9 mouse cellular contexts compared by ENCODE assay signal in the genomic region with DNA sequence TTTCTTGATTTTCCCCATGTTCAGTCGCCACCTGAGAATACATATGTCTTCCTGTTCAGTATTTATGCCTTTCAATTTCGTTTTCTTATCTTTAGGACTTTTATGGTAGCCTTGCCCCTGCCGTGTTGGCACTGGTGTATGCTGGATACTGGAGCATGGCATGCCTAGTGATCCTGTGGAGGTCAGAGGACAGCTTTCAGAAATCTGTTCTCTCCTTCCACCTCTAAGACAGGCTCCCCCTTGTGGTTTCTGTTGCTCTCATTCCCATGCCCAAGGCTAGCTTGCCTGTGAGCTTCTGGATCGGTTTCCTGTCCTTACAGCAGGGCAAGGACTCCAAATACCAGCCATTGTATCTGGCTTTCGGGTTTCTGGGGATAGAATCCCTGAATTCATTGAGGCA. TPM values are rescaled to one million over a fixed set of nuclear protein-coding genes. Genes with fewer than 3 reads are reported as not detected.
DNase-seq lines count a peak whose midpoint lies in the region; ATAC-seq and TF ChIP-seq lines count a peak whose summit lies in the region.
"Had no signal": no experiment of that assay in that cellular context is flagged by ENCODE, and none has a peak within 500 bp of the region (broad histone marks: within the 10 kb centered on the region; RNA-seq: fewer than 3 reads in every experiment).

No protein-coding gene starts in this region.

- 33% methylated on average over 5 of the region's 5 CpGs for WGBS in heart, embryonic 12.5 days
- 35% methylated on average over 5 of the region's 5 CpGs for WGBS in heart, embryonic 11.5 days (ENCODE audit: insufficient replicate concordance)

- H3K4me1 ChIP-seq in heart, embryonic 12.5 days (replicated peaks), result no peaks in the 10 kb centered on the region
- no peaks in the 10 kb centered on the region for H3K4me1 ChIP-seq in bone marrow macrophage, adult 2 months (ENCODE audit: control insufficient read depth, insufficient read depth, low read length)
- H3K4me1 ChIP-seq in heart, embryonic 11.5 days (ENCODE audit: control insufficient read depth, insufficient read depth, low read length), result no peaks in the 10 kb centered on the region

- ATAC-seq in heart, embryonic 12.5 days (ENCODE audit: insufficient number of reproducible peaks, low FRiP score), result no peak
- ATAC-seq in heart, embryonic 11.5 days (replicated peaks; ENCODE audit: insufficient number of reproducible peaks, low FRiP score, low TSS enrichment), result no peak

- peak; percentile 38 for DNase-seq in heart, postnatal 4 days
- DNase-seq in A20 (ENCODE audit: low read depth, low spot score), result peak; percentile 59
- DNase-seq in kidney, postnatal 25 days, result peak; percentile 67 to 75
- DNase-seq in right cerebral cortex, postnatal 14 days, result no peak
- DNase-seq in spleen, postnatal 4 days (ENCODE audit: low spot score in 2 of 2), result no peak

- H3K9me3 ChIP-seq in heart, embryonic 12.5 days (replicated peaks), result no peaks in the 10 kb centered on the region
- H3K9me3 ChIP-seq in heart, embryonic 11.5 days (replicated peaks; ENCODE audit: control insufficient read depth, low read length), result no peaks in the 10 kb centered on the region
- H3K9me3 ChIP-seq: neural tube, embryonic 13.5 days had no signal

- H3K9ac ChIP-seq in heart, embryonic 12.5 days, result no peak overlapping the region
- H3K9ac ChIP-seq in heart, embryonic 11.5 days (ENCODE audit: low read depth, low read length), result no peak overlapping the region
- H3K9ac ChIP-seq: neural tube, embryonic 13.5 days had no signal

- H3K27me3 ChIP-seq in heart, embryonic 12.5 days (replicated peaks), result no peaks in the 10 kb centered on the region
- H3K27me3 ChIP-seq in heart, embryonic 11.5 days (ENCODE audit: control insufficient read depth, insufficient read depth, low read length), result no peaks in the 10 kb centered on the region
- H3K27me3 ChIP-seq: neural tube, embryonic 13.5 days had no signal

- TF ChIP-seq POLR2A in bone marrow macrophage, adult 2 months (IDR thresholded peaks at IDR 0.05; ENCODE audit: borderline replicate concordance, low read depth, low read length), result no peak

- no peak overlapping the region for H3K27ac ChIP-seq in heart, embryonic 12.5 days (ENCODE audit: poor library complexity, severe bottlenecking)
- no peak overlapping the region for H3K27ac ChIP-seq in bone marrow macrophage, adult 2 months (ENCODE audit: insufficient read depth, low read depth, low read length)
- H3K27ac ChIP-seq in heart, embryonic 11.5 days (ENCODE audit: low read depth, low read length), result no peak overlapping the region
- H3K27ac ChIP-seq: neural tube, embryonic 13.5 days had no signal

- no peak overlapping the region for H3K4me3 ChIP-seq in heart, embryonic 12.5 days
- H3K4me3 ChIP-seq in bone marrow macrophage, adult 2 months (ENCODE audit: insufficient read depth, low read length), result no peak overlapping the region
- H3K4me3 ChIP-seq in heart, embryonic 11.5 days (ENCODE audit: low read depth, low read length), result no peak overlapping the region
- H3K4me3 ChIP-seq: neural tube, embryonic 13.5 days had no signal

- peak; percentile 50 for TF ChIP-seq CTCF in bone marrow macrophage, adult 2 months (IDR thresholded peaks at IDR 0.05; ENCODE audit: low read depth, low read length)

- peaks cover 7% of the 10 kb centered on the region; the same call in 1 of the 2 replicates for H3K36me3 ChIP-seq in heart, embryonic 12.5 days
- H3K36me3 ChIP-seq in heart, embryonic 11.5 days (ENCODE audit: control insufficient read depth, insufficient read depth, low read length), result no peaks in the 10 kb centered on the region

- no peak overlapping the region for H3K4me2 ChIP-seq in heart, embryonic 12.5 days
- no peak overlapping the region for H3K4me2 ChIP-seq in heart, embryonic 11.5 days
- H3K4me2 ChIP-seq: neural tube, embryonic 13.5 days had no signal

RNA-seq across cellular contexts. Expression of a gene that starts 12.0 kb away (rescaled TPM):
- 10 to 100 TPM; 74.4 to 82.5 TPM for total RNA-seq in heart, postnatal 4 days (2021)
- polyA plus RNA-seq in heart, embryonic 12.5 days (2016; fragmentation: Nextera tagmentation; extraction: Ambion mirVana), result 105 and 114 TPM in 2 replicates
- polyA plus RNA-seq in bone marrow macrophage, adult 2 months (2012; ENCODE audit: insufficient read depth, insufficient read length, missing spikeins), result 50.0 and 52.0 TPM in 2 replicates
- 108 and 114 TPM in 2 replicates for polyA plus RNA-seq in heart, embryonic 11.5 days (2014; fragmentation: Nextera tagmentation; extraction: Ambion mirVana)

RNA-seq across cellular contexts. Expression of a gene that starts 38.6 kb away (rescaled TPM):
- 10 to 100 TPM; 21.7 to 21.9 TPM for total RNA-seq in heart, postnatal 4 days (2021)
- 34.5 and 41.2 TPM in 2 replicates for polyA plus RNA-seq in heart, embryonic 12.5 days (2016; fragmentation: Nextera tagmentation; extraction: Ambion mirVana)
- 36.8 and 41.8 TPM in 2 replicates for polyA plus RNA-seq in bone marrow macrophage, adult 2 months (2012; ENCODE audit: insufficient read depth, insufficient read length, missing spikeins)
- polyA plus RNA-seq in heart, embryonic 11.5 days (2014; fragmentation: Nextera tagmentation; extraction: Ambion mirVana), result 34.4 and 39.3 TPM in 2 replicates

RNA-seq across cellular contexts. Expression of a gene that starts 38.7 kb away (rescaled TPM):
- total RNA-seq in heart, postnatal 4 days (2021), result 10 to 100 TPM; 27.8 to 29.5 TPM
- 28.3 and 29.6 TPM in 2 replicates for polyA plus RNA-seq in heart, embryonic 12.5 days (2016; fragmentation: Nextera tagmentation; extraction: Ambion mirVana)
- polyA plus RNA-seq in bone marrow macrophage, adult 2 months (2012; ENCODE audit: insufficient read depth, insufficient read length, missing spikeins), result 15.4 and 16.2 TPM in 2 replicates
- 27.0 and 27.2 TPM in 2 replicates for polyA plus RNA-seq in heart, embryonic 11.5 days (2014; fragmentation: Nextera tagmentation; extraction: Ambion mirVana)

Comparison
In these comparisons a context has a peak if more than half of its experiments do, and no peak if none do; other contexts are left out.
1. DNase-seq: peak in heart, postnatal 4 days (single experiment), A20 (single experiment) and kidney, postnatal 25 days (2 of 2); none in right cerebral cortex, postnatal 14 days (single experiment) and spleen, postnatal 4 days (0 of 2).